Mouse (Mus musculus): ENCODE data around the gene Arap2.

Arap2 gene

DNA sequence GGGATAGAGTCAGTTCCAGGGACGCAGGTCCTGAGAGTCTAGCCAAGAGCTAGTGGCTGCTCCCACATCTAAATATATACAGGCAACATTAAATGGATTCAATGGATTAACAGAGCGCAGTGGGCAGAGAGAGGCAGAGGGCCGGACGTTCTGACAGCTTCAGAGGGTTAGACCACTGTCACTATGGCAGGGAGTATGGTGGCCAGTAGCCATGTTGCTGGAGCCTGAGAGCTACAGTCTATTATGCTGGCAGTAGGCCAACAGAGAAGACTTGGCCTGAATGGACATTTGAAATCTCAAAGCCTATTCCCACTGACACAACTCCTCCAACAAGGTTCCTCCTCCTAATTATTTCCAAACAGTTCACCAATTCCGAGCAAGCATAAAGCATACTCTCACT, 137.1 kb downstream of the Arap2 start:
- DNase-seq (ENCODE audit: low read depth, low spot score): no peak

DNA sequence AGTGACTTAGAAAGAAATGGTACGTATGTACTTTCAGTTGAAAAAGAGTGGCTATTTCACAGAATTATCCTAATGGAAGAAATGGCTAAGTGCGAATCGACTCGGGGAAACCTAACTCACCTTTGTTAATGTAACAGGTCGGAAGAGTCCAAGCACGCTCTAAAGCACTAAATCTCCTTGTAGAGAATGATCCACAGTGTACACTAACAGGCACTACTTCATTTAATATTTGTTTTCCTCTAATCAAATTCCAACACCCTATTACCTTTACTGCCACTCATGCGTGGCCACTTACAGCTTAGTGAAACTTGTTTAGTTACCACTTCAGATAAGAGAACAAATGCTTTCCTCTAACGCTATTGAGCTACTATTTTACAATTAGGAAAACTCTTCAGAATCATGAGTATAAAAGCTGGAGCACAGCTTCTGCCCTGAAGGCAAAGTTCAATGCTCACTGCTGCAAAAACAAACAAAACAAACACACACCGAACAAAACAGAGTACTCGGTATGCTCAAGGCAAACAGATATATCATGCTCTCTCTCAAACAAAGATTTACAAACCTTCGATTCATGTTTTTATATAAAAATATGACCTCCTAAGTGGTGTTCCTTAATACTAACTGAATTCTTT, 143.0 kb downstream of the Arap2 start:
- DNase-seq (ENCODE audit: low read depth, low spot score): no peak

DNA sequence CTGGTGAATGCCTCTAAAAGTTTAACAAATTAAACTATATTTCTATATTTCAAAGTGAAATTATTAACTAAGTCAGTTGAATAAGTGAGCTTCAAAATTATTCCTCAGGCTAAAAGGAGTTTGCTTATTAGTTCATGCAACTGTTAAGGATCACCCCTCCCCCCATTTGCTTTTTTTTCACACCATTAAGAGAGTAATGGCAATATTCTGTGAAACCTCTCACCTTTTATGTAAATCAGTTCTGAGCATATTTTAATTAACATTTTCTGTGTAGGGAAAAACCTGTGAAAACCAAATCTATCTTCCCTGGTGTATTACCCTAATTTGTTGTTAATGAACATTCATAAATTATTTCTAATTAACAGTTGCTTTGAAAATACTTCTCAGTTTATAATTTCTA, 147.7 kb downstream of the Arap2 start:
- no peak for DNase-seq (ENCODE audit: low read depth, low spot score)

DNA sequence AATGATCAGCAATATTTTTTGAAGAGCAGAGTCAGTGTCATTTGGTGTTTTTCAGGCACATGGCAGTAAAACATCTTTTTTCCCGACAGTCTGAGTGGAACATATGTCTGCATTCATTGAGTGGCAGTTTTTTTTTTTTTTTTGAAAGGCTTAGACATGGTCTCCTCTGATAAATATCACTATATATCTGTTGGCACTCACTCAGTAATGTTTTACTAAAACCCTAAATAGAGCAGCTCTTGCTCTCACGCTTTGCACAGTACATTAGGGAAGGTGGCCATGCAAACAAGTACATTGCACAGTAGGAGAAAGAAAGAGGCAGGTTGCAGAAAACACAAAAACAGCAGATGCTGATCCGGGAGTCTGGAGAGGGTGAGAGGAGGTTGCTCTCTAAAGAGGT, 154.0 kb downstream of the Arap2 start:
- no peak for DNase-seq (ENCODE audit: low read depth, low spot score)

GRCm38 (mm10) chr5:62587348-62587747, 178.6 kb downstream of the Arap2 start:
- DNase-seq (ENCODE audit: low read depth, low spot score): no peak

- DNase-seq (ENCODE audit: low read depth, low spot score): no peak
These were observed 183.3 kb downstream of the Arap2 start for GRCm38 (mm10) chr5:62582643-62583042.

- DNase-seq (ENCODE audit: low read depth, low spot score): no peak
These were observed 184.3 kb downstream of the Arap2 start for GRCm38 (mm10) chr5:62581699-62582098.

DNA sequence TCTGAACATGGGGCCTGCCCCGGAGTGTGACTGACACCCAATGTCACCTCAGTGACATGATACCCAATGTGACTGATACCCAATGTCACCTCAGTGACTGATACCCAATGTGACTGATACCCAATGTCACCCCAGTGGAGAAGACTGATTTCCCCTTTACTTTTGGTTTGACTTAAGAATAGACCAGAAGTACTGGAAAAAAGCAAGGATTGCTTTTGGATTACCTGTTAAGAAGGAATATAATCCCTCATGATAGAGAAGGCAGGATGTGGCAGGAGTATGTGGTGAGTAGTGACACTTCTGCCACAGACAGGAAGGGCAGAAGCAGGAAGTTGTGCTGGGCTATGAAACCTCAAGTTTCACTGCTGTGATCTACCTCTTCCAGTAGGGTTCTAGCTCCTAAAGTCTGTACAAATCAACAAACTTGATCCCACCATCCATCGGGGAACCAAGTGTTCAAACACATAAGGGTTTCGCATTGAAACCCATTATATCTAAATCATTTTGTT, 191.6 kb downstream of the Arap2 start:
- no peak for DNase-seq (ENCODE audit: low read depth, low spot score)

All from brain, embryonic 18.5 days (tissue).